Mouse (Mus musculus): Measurements from ENCODE around the gene Olfr1396.
A peak's percentile ranks its signal among the peaks of the same experiment; 100 is the strongest.

The Olfr1396 gene

DNA sequence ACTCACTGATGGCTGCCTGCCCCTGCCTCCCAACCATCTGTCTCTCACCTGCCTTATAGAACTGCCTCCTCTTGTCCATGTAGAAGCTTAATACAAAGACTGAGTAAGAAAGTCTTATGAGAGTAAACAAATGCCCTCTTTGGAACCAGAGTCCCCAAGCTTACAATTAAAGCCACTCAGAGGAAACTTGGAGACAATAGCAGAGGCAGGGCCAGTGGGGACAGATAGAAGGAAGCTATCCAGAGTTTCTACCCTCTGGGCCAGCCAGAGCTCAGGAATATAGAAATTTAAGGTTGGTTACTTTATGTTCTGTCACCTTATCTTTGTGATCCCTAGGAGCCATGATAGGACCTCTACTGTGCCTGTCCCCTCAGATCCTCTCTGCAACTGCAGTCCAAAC, at the start of gene Olfr1396:
Gene Olfr1396 (minus strand): TSS at position 101 of the 400 bp plus-strand sequence.
- no peak for DNase-seq (ENCODE audit: low spot score in 2 of 2)

DNA sequence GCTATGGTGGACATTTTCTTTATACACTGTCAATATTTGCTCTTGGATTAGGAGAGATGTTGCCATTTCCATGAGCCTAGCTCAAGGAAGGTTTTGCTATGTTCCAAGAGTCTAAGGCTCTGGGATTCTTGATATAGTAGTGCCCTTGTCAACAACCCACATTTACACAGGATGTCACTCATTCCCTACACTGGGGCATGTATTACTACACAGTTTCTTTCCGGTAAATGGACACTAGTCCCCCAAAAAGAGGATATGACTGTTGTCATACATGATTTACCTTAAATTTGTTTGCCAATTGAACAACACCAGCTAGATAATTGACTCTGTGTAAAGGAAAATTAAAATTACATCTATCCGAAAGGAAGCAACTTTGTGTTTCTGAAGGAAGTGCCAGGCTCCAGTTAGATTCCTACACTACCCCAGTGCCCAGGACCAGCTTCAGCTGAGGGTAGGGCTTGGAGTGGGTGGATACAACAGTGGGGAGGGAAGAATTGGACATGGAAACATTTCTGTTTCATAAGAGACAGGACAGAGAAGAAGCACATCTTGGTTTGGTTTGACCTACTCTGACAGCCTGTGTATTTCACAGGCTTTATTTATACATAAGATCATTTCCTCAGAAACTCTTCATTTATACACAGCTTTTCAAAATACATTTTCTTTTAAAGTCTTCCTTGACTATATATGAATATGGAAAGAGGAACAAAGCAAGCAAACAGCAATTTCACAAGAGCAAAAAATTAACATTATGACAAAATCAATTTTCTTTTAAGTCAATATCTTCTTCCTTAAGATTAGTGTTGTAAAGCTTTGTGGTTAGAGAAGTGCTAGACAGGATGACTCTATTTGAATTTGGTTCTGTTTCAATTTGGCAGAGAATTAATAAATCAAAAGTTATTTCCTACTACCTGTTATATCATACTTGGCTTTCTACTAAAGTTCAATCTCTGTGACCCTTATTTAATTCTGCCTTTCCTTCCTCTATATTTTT, 42.4 kb upstream of the Olfr1396 start:
- DNase-seq (ENCODE audit: low spot score in 2 of 2): no peak

DNA sequence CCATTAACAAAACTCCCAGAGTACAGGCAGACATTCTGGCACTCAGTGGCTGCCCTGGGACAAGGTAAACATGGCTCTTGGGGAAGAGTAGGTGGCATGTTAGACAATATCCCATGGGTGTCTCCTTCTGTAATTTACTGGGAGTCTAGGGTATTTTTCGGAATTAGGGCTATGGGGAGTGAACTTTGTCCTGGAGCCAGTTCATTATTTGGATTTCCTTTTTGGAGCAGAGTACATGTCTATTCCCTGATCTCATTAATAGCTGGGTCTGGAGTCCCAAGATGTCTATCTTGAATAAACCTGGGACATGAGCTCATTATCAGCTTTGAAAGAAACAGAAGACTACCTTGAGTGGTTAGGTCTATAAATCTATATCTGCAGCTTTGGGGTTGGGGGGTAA, 39.4 kb upstream of the Olfr1396 start, which contains the start of gene Olfr1394:
Gene Olfr1394 (plus strand): TSS at position 301 of the 400 bp plus-strand sequence.
- no peak for DNase-seq (ENCODE audit: low spot score in 2 of 2)

DNA sequence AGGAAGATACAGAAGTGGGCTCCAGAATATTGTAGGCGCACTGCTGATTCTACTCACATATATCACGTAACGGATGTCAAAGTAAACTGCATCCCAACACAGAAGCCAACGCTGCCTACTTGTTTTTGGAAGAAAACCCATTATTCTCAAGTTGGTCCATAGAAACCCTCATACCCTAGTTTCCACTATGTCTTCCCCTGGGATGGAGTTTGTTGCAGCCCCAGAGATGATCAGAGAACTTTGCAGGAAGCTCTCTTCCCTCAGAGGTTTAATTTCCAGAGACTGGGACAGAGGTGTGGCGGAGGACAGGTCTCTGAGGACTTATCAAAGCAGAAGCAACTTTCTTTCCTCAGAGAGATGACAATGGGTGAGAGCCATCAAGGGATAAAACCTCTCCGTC, 27.3 kb upstream of the Olfr1396 start, which contains the start of gene Olfr1395:
Gene Olfr1395 (plus strand): TSS at position 301 of the 400 bp plus-strand sequence.
- DNase-seq (ENCODE audit: low spot score in 2 of 2): no peak

DNA sequence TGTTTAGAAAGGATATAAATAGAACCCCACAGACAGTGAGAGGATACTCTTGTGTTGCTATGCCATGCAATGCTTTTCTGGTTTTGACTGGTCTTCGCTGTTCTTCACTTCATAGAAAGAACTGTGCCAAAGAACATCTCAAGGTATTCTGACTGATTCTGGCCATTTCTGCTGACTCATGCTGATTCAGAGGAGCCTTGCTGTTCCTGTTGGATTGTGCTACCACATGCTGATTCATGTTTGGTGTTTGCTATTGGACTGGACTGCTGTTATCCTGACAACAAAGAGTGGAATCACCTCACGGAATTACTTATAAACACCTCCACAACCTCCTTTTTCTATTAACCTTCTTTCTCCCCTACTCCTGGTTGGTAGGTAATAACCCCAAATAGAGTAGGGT, 9.5 kb upstream of the Olfr1396 start:
- no peak for DNase-seq (ENCODE audit: low spot score in 2 of 2)

DNA sequence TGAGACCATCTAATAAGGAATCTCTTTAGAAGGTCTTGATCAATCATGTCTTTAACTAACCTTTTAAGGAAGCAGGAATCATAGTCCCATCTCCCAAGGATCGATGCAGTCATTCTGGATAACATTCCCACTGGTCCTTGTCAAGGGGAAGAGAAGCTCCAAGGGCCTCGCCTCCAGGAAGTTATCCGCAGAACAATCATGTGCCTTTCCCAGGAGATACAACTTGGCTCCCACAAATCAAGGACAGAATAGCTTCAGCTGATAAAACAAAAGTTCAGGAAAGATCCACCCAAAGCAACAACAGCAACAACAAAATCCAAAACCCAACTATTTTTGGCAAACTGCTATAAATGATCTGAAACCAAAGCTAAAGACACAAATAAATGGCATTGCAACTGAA, 5.0 kb upstream of the Olfr1396 start:
- DNase-seq (ENCODE audit: low spot score in 2 of 2): no peak

DNA sequence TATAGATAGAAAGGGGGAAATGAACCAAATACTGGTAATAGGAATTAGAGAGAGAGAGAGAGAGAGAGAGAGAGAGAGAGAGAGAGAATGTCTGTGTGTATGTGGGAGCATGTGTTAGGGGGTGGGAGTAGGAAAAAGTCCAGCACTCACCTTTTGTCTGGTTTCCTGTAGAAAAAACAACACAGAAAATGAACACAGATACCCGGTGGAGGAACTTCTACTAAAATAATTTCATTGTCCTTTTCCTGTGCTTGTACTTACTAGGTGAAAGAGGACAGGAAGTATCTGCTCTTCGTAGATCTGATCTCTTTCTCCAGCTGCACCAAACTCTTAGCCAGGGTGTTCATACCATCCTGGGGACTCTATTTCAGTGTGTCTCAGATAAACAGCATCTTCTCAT, 516 bp downstream of the Olfr1396 start:
- DNase-seq (ENCODE audit: low spot score in 2 of 2): no peak

DNA sequence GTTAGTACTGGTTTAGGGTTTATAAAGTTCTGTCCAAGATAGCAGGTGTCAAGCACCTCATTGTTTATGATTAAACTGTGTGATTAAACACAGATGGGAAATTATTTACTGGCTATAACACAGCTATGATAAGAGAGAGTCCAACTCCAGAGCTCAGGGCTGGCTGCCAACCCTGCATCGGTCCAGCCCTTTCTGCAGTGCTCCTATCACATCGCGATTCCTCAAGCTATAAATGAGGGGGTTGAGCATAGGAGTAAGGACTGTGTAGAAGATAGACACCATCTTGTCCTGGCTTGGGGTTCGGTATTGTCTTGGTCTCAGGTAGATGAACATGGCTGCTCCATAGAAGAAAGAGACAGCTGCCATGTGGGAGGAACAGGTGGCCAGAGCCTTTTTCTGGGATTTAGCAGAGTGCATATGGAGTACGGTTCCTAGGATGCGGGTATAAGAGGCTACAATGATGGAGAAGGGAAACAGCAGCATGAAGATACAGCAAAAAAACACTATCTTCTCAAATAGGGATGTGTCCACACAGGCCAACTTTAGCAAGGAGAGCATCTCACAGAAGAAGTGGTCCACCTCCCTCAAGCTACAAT, 2.0 kb downstream of the Olfr1396 start:
- DNase-seq (ENCODE audit: low spot score in 2 of 2): no peak

DNA sequence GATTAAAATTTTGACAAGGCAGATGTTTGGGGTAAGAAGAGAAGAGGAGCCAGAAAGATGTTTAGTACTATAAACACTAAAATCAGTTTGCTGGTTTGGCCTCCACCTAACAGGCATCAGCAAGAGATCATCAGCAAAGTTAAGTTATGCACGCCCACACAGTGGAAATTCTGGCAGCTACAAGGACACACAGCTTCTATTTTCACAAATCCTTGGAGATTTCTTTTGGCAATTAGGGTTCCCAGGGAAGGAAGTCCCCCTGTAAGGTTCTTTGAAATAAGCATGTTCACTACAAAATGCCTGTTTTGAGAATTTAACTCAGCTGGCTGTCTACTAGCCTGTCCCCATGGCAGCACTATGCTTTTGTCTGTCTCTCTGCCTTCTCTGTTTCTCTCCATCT, 3.7 kb downstream of the Olfr1396 start:
- DNase-seq (ENCODE audit: low spot score in 2 of 2): no peak

DNA sequence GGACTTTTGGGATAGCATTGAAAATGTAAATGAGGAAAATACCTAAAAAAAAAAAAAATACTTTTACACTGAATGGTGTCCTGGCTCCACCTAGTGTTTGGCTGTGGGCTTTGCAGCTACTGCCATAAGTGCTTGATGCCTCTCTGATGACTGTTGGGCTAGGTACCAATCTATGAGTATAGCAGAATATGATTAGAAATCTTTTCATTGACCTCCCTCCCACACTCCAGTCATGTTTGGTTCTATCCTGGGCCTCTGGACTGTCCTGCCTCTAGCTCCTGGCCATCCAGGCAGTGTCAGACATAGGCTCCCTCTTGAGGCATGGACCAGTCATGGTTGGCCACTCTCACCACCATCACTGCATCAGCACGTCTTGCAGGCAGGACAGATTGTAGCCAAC, 5.8 kb downstream of the Olfr1396 start:
- DNase-seq (ENCODE audit: low spot score in 2 of 2): peak in 1 of 2 experiments; percentile 50

DNA sequence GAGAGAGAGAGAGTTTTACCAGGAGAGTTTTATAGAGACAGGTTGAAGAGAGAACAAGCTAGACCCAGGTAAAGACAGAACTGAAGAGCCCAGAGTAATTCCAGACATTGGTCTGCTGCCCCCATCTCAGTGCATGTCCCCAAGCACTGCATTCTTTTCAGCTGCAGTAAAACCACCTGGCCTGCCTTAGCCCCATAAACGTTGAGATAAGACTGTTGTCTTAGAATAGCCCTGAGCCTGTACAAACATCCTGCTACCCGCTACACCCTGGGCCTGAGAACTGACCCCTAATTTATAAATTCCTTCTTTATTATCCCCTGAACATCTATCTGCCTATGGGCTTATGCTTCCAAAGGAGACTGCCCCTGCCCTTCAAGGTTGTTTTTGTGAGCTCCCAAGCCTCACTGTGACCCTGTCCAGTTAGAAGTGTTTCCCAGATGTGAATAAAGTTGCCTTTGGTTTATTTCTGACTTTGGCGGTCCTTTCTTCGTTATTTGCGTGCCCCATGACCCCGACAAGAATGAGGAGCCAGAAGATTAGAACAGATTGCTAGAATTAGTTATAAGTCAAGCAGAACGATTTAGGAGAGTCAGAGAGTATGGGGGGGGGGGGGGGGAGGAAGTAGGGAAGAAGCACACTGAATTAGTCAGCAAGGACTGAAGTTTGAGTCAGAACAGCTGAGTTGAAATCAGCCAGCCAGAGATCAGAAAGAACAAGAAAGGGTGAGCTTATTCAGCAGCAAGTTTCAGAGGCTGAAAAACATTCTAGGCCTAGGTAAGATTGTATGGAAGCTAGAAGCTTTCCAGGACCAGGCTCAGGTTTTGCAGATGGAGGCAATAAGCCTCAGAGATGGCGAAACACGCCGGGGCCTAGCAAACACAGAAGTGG, 6.8 kb downstream of the Olfr1396 start:
- no peak for DNase-seq (ENCODE audit: low spot score in 2 of 2)

DNA sequence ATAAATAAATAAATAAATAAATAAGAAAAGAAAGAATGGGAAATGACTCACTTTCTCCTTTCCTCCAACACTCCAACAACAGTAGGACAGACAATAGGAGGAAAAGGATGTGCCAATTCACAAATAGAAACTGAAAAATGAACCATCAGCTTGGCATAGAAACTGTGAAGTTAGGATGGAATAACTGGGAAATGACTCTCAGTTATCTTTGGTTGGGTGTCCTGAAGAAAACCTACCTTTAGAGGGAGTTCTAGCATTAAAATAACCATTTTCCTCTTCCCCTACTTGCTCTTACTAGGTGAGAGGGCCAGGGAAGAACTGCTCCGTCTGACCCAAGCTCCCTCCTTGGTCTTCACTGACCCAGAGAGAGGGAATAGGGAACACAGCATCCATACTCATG, 8.9 kb downstream of the Olfr1396 start:
- DNase-seq (ENCODE audit: low spot score in 2 of 2): no peak

DNA sequence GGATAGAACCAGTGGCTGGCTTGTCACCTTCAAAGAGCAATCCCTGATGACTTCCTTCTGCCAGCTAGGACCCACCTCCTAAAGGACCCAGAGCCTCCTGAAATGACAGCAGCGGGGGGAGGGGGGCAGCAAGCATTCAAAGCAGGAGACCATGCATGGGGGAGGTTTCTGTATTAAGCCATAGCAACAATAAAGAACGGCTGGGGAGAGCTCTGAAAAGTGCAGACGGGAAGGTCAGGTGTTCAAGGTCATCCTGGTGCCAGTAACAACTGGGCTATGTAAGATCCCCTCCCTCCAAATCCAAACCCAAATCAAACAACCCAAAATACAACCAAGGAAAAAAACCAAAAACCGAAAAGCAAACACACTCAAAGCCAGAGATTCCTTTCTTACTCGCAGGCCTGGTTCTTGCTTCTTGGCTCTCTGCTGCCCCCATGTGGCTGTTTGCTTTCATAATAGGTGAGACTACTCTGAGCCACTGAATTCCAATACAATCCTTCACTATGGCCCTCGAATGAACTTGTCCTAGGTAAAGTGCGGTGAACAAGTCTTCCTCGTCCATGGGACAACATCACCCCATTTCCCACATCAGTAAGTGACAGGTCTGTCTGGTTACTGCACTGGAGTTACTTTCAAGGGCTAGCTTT, 11.5 kb downstream of the Olfr1396 start:
- peak; percentile 81 to 90 for DNase-seq (ENCODE audit: low spot score in 2 of 2)

DNA sequence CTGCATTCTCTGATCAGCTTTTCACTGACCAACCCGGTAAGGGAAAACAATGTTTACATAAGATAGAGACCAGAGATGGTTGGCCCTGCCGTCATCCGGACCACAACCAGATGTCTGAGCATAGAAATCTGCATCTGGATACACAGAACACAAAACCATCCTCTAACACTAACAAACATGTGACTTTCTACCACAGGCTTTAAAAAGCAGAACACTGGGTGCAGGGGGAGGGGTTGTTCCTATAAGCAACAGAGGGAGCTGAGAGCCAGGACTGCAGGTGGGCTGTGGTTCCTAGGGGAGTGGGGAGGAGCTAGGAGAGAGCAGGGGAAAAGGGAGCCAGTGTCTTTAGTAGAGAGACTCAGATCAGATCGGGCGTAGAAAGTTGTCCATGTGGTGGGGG, 13.2 kb downstream of the Olfr1396 start:
- peak in 1 of 2 experiments; percentile 40 for DNase-seq (ENCODE audit: low spot score in 2 of 2)

DNA sequence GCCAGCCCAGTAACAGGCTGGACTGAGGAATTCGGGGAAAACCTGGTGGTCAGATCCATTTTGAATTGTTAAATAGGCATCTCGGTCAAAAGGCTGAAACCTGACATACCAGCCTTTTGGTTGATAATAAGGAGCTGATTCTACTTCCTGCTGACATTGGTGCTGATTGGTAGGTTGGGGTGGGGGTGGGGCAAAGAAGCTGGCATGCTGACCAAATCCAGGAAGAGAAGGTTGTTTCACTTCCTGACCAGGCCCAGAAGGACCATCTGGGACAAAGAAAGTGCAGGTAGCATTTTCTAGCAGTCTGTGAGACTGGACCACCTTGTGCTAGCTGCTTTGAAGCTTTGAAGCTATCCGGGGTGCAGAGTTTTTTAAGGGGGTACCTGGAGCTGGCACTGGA, 14.3 kb downstream of the Olfr1396 start:
- no peak for DNase-seq (ENCODE audit: low spot score in 2 of 2)

DNA sequence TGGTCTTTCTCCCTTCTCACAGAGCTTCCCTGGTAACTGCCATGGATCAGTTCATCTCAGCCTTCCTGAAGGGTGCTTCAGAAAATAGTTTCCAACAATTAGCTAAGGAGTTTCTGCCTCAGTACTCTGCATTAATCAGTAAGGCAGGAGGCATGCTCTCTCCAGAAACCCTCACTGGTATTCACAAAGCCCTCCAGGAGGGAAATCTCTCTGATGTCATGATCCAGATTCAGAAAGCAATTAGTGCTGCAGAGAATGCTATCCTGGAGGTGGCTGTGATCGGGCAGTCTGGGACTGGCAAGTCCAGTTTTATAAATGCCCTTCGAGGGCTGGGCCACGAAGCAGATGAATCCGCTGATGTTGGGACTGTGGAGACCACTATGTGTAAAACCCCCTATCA, 19.3 kb downstream of the Olfr1396 start:
- DNase-seq (ENCODE audit: low spot score in 2 of 2): no peak

DNA sequence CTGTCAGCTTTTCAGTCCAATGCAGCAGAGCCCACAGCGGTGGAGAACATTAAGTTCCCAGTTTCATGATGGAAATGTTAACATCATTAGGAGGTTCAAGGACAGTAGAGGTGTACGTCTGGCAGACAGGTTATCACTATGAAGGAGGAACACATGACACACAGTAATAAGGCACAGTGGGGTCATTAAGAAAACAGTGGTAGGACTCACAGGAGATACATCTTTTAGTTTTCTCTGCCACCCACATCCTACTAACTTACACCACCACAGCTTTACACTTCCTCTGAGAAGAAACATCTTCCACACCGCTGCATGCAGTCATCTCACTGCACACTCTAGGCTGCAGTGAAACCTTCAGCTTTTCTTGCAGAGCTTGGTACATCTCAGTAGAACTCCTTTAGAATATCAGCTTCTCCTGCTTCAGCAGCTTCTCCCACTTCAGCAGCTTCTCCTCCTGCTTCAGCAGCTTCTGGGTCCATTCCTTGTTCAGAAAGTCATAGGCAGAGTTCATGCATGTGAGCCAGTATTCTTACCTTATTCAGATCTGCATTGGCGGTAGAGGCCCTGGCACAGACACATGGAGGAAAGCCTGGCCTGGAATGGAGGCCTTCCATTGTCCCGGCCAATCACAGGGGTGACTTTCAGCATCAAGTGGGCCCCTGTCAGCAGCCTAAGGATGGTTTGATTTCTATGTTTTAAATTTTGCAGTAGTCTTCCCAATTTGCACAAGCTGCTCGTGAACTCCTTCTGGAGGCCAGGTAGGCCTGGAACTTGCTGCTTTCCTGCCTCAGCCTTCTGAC, 20.6 kb downstream of the Olfr1396 start:
- peak; percentile 56 to 71 for DNase-seq (ENCODE audit: low spot score in 2 of 2)

DNA sequence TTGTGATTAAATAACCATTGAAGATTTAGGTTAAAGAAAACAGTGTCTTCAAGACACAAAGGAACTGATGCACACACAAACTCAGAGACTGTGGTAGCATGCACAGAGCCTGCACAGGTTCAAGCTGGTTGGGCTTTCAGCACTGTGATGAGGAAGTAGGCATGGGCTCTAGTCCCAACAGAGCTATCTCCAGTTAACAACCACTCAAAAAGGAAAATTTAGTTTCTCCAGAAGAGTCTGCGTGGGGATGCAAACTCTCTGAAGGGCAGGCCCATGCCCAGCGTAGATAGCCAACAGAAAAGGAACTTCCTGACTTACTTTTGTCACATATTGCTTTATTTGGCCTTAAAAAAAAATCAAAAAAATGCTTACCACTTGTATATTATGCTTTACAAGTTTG, 21.9 kb downstream of the Olfr1396 start:
- DNase-seq (ENCODE audit: low spot score in 2 of 2): no peak

DNA sequence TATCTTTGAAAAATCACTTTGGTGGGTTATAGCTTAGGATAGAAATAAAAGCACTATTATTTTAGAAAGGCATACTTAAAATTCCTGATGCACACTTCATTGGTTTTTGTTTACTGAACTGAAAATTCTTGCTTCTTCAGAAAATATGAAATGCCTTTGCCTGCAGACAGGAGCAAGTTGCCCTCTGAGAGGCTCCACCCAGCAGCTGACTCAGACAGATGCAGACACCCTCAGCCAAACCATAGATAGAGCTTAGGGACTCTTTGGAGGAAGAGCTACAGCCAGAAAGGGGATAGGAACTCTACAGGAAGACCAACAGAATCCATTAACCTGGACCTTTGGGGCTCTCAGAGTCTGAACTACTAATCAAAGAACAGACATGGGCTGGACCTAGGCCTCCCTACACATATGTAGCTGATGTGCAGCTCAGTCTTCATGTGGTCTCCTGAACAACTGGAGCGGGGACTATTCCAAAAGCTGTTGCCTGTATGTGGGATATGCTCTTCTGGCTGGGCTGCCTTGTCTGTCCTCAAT, 22.6 kb downstream of the Olfr1396 start:
- no peak for DNase-seq (ENCODE audit: low spot score in 2 of 2)

DNA sequence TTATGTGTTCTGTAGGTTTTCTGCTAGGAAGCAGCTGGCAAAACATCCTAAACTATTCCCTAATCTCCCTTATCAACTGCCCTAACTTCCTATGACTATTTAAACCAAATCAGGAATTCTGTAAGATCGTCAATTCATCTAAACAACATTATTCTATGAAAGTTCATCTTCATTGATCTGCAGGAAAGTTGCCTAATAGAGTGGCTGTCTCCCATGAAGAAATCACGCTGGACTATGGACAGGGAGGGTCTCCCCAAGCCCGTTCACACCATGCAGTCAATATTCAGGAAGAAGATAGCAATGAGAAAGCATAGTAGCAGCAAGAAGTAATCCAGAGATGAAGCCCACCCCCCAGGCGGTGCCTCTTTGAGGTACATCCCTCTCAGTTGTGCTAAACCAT, 23.5 kb downstream of the Olfr1396 start:
- no peak for DNase-seq (ENCODE audit: low spot score in 2 of 2)

All from natural killer cell, adult 2 months (primary cell).